Mouse (Mus musculus) hindbrain, embryonic 12.5 days (tissue): Measurements from ENCODE around the gene Ralgps2. TPM values are rescaled to one million over a fixed set of nuclear protein-coding genes. Genes with fewer than 3 reads are reported as not detected.

ENCODE experiments used
- ATAC-seq: fragments of 200-750 bp; cut with Nextera tagmentation; 2 replicates; pipeline ENCODE4 v1.8.0; 2017; ENCODE audit warnings: moderate TSS enrichment; ENCODE audit not compliant: low FRiP score
- H3K27ac ChIP-seq: fragments of 300-500 bp; sonication (generic); 2 replicates; pipeline ENCODE4 v1.5.1; 2016; ENCODE audit warnings: mild to moderate bottlenecking
- H3K27me3 ChIP-seq: fragments of 300-500 bp; sonication (generic); 2 replicates; pipeline ENCODE4 v1.6.1; 2016; ENCODE audit warnings: mild to moderate bottlenecking
- H3K36me3 ChIP-seq: fragments of 300-500 bp; sonication (generic); 2 replicates; pipeline ENCODE4 v1.6.1; 2016; ENCODE audit warnings: mild to moderate bottlenecking
- H3K4me1 ChIP-seq: fragments of 300-500 bp; sonication (generic); 2 replicates; pipeline ENCODE4 v1.6.1; 2016
- H3K4me2 ChIP-seq: fragments of 300-500 bp; sonication (generic); replicated peaks from 2 replicates; pipeline ENCODE4 v1.6.1; 2016; ENCODE audit warnings: mild to moderate bottlenecking
- H3K4me3 ChIP-seq: fragments of 300-500 bp; sonication (generic); 2 replicates; pipeline ENCODE4 v1.5.1; 2016; ENCODE audit warnings: mild to moderate bottlenecking
- H3K9ac ChIP-seq: fragments of 300-500 bp; sonication (generic); 2 replicates; pipeline ENCODE4 v1.6.1; 2016; ENCODE audit warnings: mild to moderate bottlenecking, moderate library complexity
- H3K9me3 ChIP-seq: fragments of 300-500 bp; sonication (generic); replicated peaks from 2 replicates; pipeline ENCODE4 v1.6.1; 2016; ENCODE audit warnings: mild to moderate bottlenecking
- WGBS: fragments of 180-500 bp; shearing (Covaris S2); methylation state at CpG from one replicate; pipeline ENCODE4 v1.1.7; 2016; 5-methylcytosine and 5-hydroxymethylcytosine counted together
- polyA plus RNA-seq: library from polyadenylated mRNA; unstranded; fragments of >200 nt; fragmentation: Nextera tagmentation; extraction: Ambion mirVana; gene quantifications from 2 replicates; pipeline ENCODE4 v1.2.1, GENCODE M21; 2016

Gene Ralgps2
- polyA plus RNA-seq, 1 experiment from 2014 or later: 132 TPM

DNA sequence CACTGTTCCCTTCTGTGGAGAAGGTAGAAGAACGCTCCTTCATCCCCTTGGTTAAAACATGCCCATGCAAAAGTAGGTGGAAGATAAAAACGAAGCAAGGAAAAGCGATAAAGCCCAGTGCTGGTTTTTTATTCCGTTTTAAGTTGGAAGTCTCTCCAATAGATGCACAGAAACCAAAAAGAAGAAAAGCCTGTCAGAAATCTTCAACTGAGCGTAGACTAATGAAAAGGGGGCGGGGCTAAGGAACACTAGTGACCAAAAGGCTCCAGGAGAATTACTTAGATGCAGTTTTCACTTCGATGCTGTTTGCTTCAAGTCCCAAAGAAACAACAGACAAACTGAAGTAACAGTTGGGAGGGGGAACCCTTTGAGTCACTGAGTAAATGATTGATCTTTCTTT, 1.2 kb upstream of the Ralgps2 start:
- no peaks in the 10 kb centered on the region for H3K36me3 ChIP-seq
- no peak overlapping the region for H3K9ac ChIP-seq
- H3K4me3 ChIP-seq: peak overlapping the region; percentile 97
- 42% methylated on average over 7 of the region's 7 CpGs for WGBS
- no peaks in the 10 kb centered on the region for H3K9me3 ChIP-seq
- no peak for ATAC-seq
- H3K27me3 ChIP-seq: no peaks in the 10 kb centered on the region
- peaks cover 18% of the 10 kb centered on the region for H3K4me1 ChIP-seq
- peak overlapping the region; percentile 76 for H3K4me2 ChIP-seq
- 0 out of 2 replicates have a peak overlapping the region, but pooled peaks have one; percentile 99 for H3K27ac ChIP-seq

DNA sequence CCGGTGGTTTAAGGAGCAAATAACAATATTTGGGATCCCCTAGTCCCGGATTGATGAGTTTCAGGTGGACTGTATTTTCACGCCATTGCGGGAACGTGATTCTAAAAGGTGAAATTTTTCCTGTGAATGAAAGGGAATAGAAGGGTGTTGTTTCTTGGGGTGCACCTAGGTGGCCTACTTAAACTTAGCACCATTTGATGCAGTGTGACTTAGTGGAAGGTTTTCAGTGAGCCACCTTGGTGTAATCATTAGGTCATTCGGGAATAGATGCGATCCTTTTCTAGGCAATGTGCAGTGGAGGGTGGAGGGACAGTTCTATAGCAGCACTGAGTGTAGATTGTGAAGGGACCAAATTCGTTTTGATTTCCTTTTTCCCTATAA, 706 bp upstream of the Ralgps2 start:
- ATAC-seq: no peak
- WGBS: 2% methylated on average over 8 of the region's 8 CpGs
- no peaks in the 10 kb centered on the region for H3K9me3 ChIP-seq
- H3K9ac ChIP-seq: peak overlapping the region; percentile 94
- peak overlapping the region; percentile 99 for H3K27ac ChIP-seq
- H3K27me3 ChIP-seq: no peaks in the 10 kb centered on the region
- no peaks in the 10 kb centered on the region for H3K36me3 ChIP-seq
- H3K4me3 ChIP-seq: peak overlapping the region; percentile 97
- H3K4me1 ChIP-seq: peaks cover 18% of the 10 kb centered on the region
- H3K4me2 ChIP-seq: peak overlapping the region; percentile 76

DNA sequence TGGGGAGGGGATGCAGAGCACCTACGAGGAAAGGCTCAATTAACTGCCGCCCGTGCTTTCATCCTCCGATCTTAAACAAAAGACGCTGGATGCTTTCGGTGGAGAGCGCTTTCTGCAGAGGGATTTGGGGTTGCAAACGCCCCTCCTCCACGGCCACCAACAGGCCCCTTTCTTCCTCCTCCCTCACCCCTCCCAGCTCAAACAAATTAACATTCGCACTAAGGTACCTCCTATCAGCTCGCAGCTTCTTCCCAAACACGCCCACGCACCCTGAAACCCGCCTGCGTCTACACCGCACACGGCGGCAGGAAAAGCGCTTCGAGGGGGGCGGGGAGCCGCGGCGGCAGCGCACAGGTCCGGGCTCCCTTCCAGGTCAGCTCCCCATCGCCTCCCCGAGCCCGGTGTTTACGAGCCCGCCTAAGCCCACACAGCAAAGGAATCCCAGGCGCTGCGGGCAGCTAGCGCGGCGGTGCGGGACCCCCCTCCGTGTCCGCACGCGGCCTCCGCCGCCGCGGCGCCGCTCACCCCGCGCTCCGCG, 652 bp downstream of the Ralgps2 start:
- peaks cover 18% of the 10 kb centered on the region for H3K4me1 ChIP-seq
- WGBS: under 1% methylated on average over 50 of the region's 51 CpGs

DNA sequence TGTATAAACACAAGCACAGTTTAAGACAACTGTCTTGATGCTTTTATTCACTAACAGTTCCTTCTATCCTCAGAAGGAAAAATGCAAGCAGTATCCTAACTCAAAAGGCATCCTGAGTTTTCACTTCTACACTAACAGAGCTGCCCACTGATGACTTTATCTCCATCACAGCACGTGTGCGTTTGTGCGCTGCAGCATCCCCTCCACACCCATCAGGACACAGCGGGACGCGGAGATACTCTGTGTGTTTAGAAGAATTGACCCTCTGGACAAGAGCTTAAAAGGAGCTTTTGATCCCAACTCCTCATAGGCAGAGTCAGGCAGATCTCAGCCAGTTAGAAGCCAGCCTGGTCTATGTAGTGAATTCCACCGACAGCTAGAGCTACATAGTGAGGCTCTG, 2.0 kb downstream of the Ralgps2 start:
- H3K36me3 ChIP-seq: no peaks in the 10 kb centered on the region
- H3K27ac ChIP-seq: no peak overlapping the region
- 71% methylated on average over 7 of the region's 7 CpGs for WGBS
- H3K9me3 ChIP-seq: no peaks in the 10 kb centered on the region
- no peak for ATAC-seq
- peak overlapping the region; percentile 97; the same call in 1 of the 2 replicates for H3K4me3 ChIP-seq
- no peaks in the 10 kb centered on the region for H3K27me3 ChIP-seq
- peak overlapping the region; percentile 76 for H3K4me2 ChIP-seq
- H3K4me1 ChIP-seq: peaks cover 22% of the 10 kb centered on the region
- no peak overlapping the region for H3K9ac ChIP-seq

More for the DNA sequence above, 652 bp downstream of the Ralgps2 start:
- Histone ChIP-seq H3K27ac (peak overlapping the region; percentile 99), H3K36me3 (no peaks in the 10 kb centered on the region), H3K4me3 (peak overlapping the region; percentile 97), H3K9ac (peak overlapping the region; percentile 94), H3K4me2 (peak overlapping the region; percentile 76), H3K27me3 (no peaks in the 10 kb centered on the region), H3K9me3 (no peaks in the 10 kb centered on the region)
- peak; percentile 82 for ATAC-seq

DNA sequence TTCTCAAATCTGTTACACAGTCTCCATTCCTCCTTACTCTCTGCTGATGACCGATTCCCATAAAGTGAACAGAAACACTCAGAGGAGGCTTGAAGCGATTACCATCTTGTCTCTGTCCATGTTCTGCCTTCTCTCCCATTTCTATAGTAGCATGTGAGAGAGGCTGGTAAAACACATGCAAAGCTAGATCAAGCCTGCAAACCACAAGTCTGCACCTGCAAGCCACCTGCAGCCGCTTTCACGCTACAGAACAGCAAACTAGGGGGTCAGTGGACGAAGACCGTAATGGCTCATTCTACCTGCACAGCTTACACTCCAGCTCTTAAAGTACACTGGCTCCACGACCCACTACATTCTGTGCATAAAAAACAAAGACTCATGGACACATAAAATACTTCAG, 5.7 kb downstream of the Ralgps2 start:
- H3K4me3 ChIP-seq: no peak overlapping the region
- no peak overlapping the region for H3K9ac ChIP-seq
- no peak for ATAC-seq
- H3K4me2 ChIP-seq: no peak overlapping the region
- WGBS: 94% methylated on average over 7 of the region's 7 CpGs
- peaks cover 22% of the 10 kb centered on the region for H3K4me1 ChIP-seq
- H3K27ac ChIP-seq: no peak overlapping the region
- no peaks in the 10 kb centered on the region for H3K27me3 ChIP-seq
- no peaks in the 10 kb centered on the region for H3K36me3 ChIP-seq
- H3K9me3 ChIP-seq: no peaks in the 10 kb centered on the region

DNA sequence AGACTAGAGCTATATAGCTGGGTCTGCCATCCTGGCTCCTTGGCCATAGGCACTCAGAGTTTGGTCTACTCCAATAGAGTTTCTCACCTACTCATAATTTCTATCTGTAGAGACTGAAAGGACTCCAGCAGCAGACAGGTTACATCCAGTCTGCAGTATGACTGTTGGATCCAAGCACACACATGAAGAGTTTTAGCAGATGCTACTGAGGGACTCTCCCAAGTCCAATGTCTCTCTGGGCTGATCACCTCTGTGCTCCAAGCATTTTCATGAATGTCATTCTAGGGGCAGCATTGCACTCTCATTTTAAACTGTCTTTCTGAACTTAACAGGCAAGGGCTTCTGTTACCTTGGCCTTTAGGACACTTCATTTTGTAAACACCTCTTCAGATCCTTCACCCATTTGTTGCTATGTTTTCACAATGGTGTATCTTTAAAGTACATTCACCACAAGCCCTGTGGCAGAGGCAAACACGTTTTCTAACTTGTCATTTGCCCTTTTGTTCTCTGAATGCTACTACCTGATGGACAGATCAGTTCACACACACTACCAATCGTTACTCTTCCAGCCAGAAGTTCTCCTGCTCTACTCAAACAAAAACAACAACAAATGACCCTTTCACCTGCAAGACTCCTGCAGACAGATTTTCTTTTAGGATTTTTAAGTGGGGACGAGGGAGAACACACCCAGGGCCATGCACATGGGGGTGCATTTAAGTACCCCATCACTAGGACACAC, 7.2 kb downstream of the Ralgps2 start:
- H3K36me3 ChIP-seq: no peaks in the 10 kb centered on the region
- no peak overlapping the region for H3K4me2 ChIP-seq
- H3K4me1 ChIP-seq: peaks cover 19% of the 10 kb centered on the region
- no peaks in the 10 kb centered on the region for H3K9me3 ChIP-seq
- no peak for ATAC-seq
- H3K4me3 ChIP-seq: no peak overlapping the region
- H3K27me3 ChIP-seq: no peaks in the 10 kb centered on the region
- H3K9ac ChIP-seq: no peak overlapping the region
- no peak overlapping the region for H3K27ac ChIP-seq
- WGBS: 36% methylated on average over 3 of the region's 3 CpGs

DNA sequence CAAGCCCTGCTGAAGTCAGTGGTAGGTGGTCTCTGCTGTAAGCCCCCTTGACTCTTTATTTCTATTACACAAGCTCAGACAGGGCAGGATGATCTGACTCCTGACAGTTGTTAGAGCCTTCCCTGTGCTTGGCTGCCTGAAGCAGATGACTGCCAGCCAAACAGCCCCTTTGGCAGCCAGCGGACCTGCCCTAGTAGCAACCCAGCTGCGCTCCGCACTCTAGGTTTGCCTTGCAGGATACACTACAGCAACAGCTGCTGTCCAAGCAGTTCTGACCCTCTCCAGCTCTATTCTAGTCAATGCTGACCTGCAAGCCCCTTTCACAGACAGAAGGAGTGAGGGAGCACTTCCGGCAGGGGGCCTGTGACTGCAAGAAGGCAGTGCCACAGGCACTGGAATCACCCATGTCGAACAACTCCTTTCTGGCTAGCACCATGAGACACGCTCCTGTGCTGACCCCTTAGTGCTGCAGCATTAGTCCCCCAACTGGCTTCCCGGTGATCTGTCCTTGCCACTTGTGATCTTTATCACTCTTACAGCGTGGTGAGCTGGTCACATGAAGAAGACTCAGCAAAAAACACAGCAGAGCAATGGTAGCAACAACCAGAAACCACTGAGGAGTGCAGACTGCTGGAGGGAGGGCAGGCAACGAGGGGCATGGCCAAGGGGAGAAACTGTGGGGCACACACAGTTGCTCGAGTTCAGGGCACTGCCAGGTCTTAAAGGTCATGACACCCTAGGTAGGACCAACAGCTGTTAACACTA, 8.1 kb downstream of the Ralgps2 start:
- Histone ChIP-seq H3K4me1 (peaks cover 13% of the 10 kb centered on the region), H3K4me3 (no peak overlapping the region), H3K27me3 (no peaks in the 10 kb centered on the region), H3K9ac (no peak overlapping the region), H3K36me3 (no peaks in the 10 kb centered on the region), H3K27ac (no peak overlapping the region), H3K4me2 (no peak overlapping the region), H3K9me3 (no peaks in the 10 kb centered on the region)
- ATAC-seq: no peak
- WGBS: 68% methylated on average over 10 of the region's 10 CpGs

DNA sequence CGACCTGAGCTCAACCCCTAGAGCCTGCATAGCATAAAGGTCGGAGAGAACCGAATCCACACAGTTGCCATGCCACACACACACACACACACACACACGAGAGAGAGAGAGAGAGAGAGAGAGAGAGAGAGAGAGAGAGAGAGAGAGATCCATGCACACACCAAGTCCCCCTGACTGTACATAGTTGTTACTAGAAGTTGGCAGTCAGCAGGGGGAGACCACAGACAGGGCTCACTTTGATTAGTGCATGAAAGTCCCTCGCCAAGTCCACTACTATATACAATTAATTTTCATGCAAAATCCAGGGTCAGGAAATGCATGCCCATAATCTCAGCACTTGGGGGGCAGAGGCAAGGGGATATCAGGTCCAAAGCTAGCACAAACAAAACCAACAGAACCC, 9.2 kb downstream of the Ralgps2 start:
- H3K36me3 ChIP-seq: no peaks in the 10 kb centered on the region
- H3K9ac ChIP-seq: no peak overlapping the region
- no peak overlapping the region for H3K27ac ChIP-seq
- H3K4me1 ChIP-seq: peaks cover 18% of the 10 kb centered on the region
- H3K4me2 ChIP-seq: no peak overlapping the region
- H3K9me3 ChIP-seq: no peaks in the 10 kb centered on the region
- no peaks in the 10 kb centered on the region for H3K27me3 ChIP-seq
- H3K4me3 ChIP-seq: no peak overlapping the region
- ATAC-seq: no peak
- 68% methylated on average over 5 of the region's 5 CpGs for WGBS

DNA sequence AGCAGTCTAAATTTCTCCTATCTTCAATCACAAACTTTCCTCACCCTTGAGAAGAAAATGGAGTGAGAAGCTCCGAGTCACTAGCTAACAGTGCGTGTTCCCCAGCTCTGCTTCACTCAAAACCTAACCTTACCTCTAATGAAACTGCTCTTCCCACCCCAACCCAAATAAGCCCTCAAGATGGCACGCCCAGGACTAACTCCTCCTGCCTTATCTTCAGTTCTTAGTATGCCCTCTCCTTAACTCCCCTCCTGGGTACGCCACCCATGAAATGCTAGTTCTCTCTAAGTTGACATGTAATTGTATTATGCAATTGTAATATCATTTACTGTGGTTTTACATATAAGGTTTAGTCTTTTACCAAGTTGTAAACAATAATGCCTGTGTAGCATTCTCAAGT, 11.2 kb downstream of the Ralgps2 start:
- Histone ChIP-seq H3K27me3 (no peaks in the 10 kb centered on the region), H3K27ac (no peak overlapping the region), H3K9me3 (no peaks in the 10 kb centered on the region), H3K4me2 (no peak overlapping the region), H3K9ac (no peak overlapping the region), H3K4me3 (no peak overlapping the region), H3K36me3 (no peaks in the 10 kb centered on the region), H3K4me1 (peaks cover 18% of the 10 kb centered on the region)
- no peak for ATAC-seq
- 86% methylated on average over 4 of the region's 4 CpGs for WGBS

DNA sequence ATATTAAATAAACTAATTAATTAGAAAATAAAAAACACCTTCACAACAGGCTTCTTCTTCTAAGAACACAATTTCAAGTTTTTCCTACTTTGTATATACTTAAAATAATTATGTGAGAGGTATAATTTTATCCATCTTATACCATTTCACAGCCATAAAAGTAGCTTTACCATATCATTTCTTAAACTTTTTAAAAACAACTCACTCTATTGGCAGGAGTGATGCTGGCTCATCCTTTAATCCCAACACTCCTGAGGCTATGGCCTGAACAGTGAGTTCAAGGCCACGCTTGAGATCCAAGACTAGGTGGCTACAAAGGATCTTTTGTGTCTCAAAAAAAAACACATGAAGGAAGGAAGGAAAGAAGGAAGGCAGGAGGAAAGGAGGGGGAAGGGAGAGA, 15.9 kb downstream of the Ralgps2 start:
- H3K36me3 ChIP-seq: no peaks in the 10 kb centered on the region
- H3K9me3 ChIP-seq: no peaks in the 10 kb centered on the region
- no peak overlapping the region for H3K4me3 ChIP-seq
- 84% methylated on average over 1 of the region's 1 CpGs for WGBS
- H3K27ac ChIP-seq: no peak overlapping the region
- no peaks in the 10 kb centered on the region for H3K27me3 ChIP-seq
- no peak overlapping the region for H3K9ac ChIP-seq
- ATAC-seq: no peak
- H3K4me2 ChIP-seq: no peak overlapping the region
- peaks cover 18% of the 10 kb centered on the region for H3K4me1 ChIP-seq

DNA sequence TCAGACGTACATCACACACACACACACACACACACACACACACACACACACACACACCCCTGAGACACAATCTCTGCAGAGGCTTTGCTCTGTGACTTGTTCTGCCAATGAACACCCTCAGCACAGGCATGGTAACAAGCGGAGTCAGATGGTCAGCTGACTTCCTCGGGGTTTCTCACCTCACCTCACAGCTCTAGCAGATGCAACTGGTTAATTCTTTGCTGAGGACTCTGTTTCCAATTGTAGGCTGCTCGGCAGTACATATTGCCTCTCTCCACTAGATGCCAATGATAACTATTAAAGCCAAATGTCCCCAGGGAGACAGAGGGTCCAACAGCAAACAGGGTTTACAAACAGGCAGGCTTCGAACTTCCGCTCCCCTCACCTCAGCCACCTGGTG, 16.5 kb downstream of the Ralgps2 start:
- Histone ChIP-seq H3K27me3 (no peaks in the 10 kb centered on the region), H3K9me3 (no peaks in the 10 kb centered on the region), H3K36me3 (no peaks in the 10 kb centered on the region), H3K4me1 (peaks cover 18% of the 10 kb centered on the region), H3K4me2 (no peak overlapping the region), H3K27ac (no peak overlapping the region), H3K9ac (no peak overlapping the region), H3K4me3 (no peak overlapping the region)
- WGBS: 87% methylated on average over 6 of the region's 6 CpGs
- ATAC-seq: no peak

DNA sequence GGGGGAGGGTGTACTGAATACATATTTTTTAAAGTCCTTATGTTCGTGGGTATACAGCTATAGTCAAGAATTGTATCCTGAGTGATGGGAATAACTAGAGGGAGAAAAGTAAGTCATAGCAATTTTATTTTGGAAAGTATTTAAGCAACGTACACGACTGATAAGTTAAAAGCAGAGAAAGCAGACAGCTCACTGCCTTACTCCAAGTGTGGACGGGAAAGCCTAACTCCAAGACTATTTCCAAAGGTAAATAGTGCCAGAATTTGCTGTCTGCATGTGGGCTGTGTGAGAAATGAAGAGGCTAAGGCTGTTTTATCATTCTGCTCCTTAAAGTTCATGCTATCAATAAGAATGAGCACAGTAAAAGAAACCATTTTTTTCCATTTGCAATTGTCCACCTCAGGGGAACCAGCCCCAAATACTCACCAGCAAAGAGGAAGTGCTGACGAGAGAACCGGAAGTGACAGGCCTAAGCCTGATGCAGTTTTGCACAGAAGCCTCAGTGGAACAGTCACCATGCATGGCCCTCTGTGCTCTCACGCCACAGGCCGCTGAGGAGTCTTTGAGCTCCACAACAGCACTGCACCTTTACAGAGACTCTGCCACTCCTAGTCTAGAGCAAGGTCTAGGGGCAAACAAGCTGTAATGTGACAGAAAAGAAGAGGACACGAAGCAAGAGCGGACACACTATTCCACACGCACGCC, 18.0 kb downstream of the Ralgps2 start:
- no peak overlapping the region for H3K4me2 ChIP-seq
- peaks cover 18% of the 10 kb centered on the region for H3K4me1 ChIP-seq
- no peak overlapping the region for H3K4me3 ChIP-seq
- H3K9ac ChIP-seq: no peak overlapping the region
- H3K27ac ChIP-seq: peak overlapping the region; percentile 12
- ATAC-seq: no peak
- H3K27me3 ChIP-seq: no peaks in the 10 kb centered on the region
- WGBS: 74% methylated on average over 12 of the region's 12 CpGs
- no peaks in the 10 kb centered on the region for H3K9me3 ChIP-seq
- H3K36me3 ChIP-seq: no peaks in the 10 kb centered on the region
